9 mouse cellular contexts compared by ENCODE assay signal in the genomic region with DNA sequence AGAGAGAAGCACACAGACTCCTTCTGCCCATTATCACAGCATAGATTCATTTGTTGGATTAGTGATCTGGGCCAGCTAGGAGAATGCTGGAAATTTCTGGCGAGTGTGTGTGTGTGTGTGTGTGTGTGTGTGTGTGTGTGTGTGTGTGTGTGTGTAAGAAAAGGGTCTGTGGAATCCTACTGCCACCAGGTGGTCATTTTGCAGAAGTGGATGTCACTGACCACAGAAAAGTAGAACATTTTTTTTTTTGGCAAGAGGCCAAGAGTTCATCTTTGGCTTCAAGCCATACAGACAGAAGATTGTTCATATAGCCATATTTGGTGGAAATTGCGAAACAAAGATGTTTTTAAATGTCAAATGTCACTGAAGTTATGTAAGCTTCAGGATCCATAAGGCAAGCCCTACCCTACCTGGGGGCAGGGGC. TPM values are rescaled to one million over a fixed set of nuclear protein-coding genes. Genes with fewer than 3 reads are reported as not detected.
A peak's percentile ranks its signal among the peaks of the same experiment; 100 is the strongest.
DNase-seq lines count a peak whose midpoint lies in the region; ATAC-seq lines count a peak whose summit lies in the region.
"Had no signal": no experiment of that assay in that cellular context is flagged by ENCODE, and none has a peak within 500 bp of the region (broad histone marks: within the 10 kb centered on the region; RNA-seq: fewer than 3 reads in every experiment).

No protein-coding gene starts in this region.

- H3K9ac ChIP-seq in hindbrain, embryonic 12.5 days, result no peak overlapping the region
- no peak overlapping the region for H3K9ac ChIP-seq in embryonic facial prominence, embryonic 14.5 days (ENCODE audit: low read depth, low read length)
- H3K9ac ChIP-seq in intestine, embryonic 16.5 days (ENCODE audit: low read depth, low read length), result no peak overlapping the region
- H3K9ac ChIP-seq: stomach, embryonic 15.5 days had no signal

- no peaks in the 10 kb centered on the region for H3K9me3 ChIP-seq in hindbrain, embryonic 10.5 days
- H3K9me3 ChIP-seq in hindbrain, embryonic 12.5 days (replicated peaks), result no peaks in the 10 kb centered on the region
- H3K9me3 ChIP-seq in embryonic facial prominence, embryonic 14.5 days (ENCODE audit: control insufficient read depth, low read length), result no peaks in the 10 kb centered on the region
- no peaks in the 10 kb centered on the region for H3K9me3 ChIP-seq in intestine, embryonic 16.5 days (ENCODE audit: control insufficient read depth, low read length)
- H3K9me3 ChIP-seq: stomach, embryonic 15.5 days had no signal

- DNase-seq in hindbrain, embryonic 10.5 days (ENCODE audit: low spot score), result peak; percentile 66
- peak; percentile 95 for DNase-seq in 416B (ENCODE audit: low read depth)
- peak; percentile 50 for DNase-seq in T-cell, adult 2 months (ENCODE audit: low spot score)
- DNase-seq in embryonic facial prominence, embryonic 14.5 days (ENCODE audit: low spot score), result peak; percentile 89
- DNase-seq in lung, postnatal 14 days, result peak; percentile 67
- peak; percentile 83 for DNase-seq in skeletal muscle tissue, adult 2 months (ENCODE audit: low read depth, low spot score)

- H3K4me3 ChIP-seq in hindbrain, embryonic 10.5 days, result no peak overlapping the region
- no peak overlapping the region for H3K4me3 ChIP-seq in hindbrain, embryonic 12.5 days
- no peak overlapping the region for H3K4me3 ChIP-seq in embryonic facial prominence, embryonic 14.5 days (ENCODE audit: low read depth, low read length)
- H3K4me3 ChIP-seq in intestine, embryonic 16.5 days (ENCODE audit: low read length), result no peak overlapping the region
- H3K4me3 ChIP-seq: stomach, embryonic 15.5 days had no signal

- H3K27ac ChIP-seq in hindbrain, embryonic 10.5 days, result no peak overlapping the region
- H3K27ac ChIP-seq in hindbrain, embryonic 12.5 days, result no peak overlapping the region
- H3K27ac ChIP-seq in embryonic facial prominence, embryonic 14.5 days (replicated peaks; ENCODE audit: low read depth, low read length), result no peak overlapping the region
- no peak overlapping the region for H3K27ac ChIP-seq in intestine, embryonic 16.5 days (ENCODE audit: low read length)
- H3K27ac ChIP-seq: stomach, embryonic 15.5 days had no signal

- no peaks in the 10 kb centered on the region for H3K36me3 ChIP-seq in hindbrain, embryonic 10.5 days
- no peaks in the 10 kb centered on the region for H3K36me3 ChIP-seq in hindbrain, embryonic 12.5 days
- H3K36me3 ChIP-seq in embryonic facial prominence, embryonic 14.5 days (ENCODE audit: control insufficient read depth, insufficient read depth, low read length), result no peaks in the 10 kb centered on the region
- H3K36me3 ChIP-seq in intestine, embryonic 16.5 days (ENCODE audit: control insufficient read depth, insufficient read depth, low read length), result no peaks in the 10 kb centered on the region
- H3K36me3 ChIP-seq: stomach, embryonic 15.5 days had no signal

- 8% methylated on average over 2 of the region's 2 CpGs for WGBS in hindbrain, embryonic 10.5 days
- 7% methylated on average over 2 of the region's 2 CpGs for WGBS in hindbrain, embryonic 12.5 days
- 3% methylated on average over 2 of the region's 2 CpGs for WGBS in embryonic facial prominence, embryonic 14.5 days
- WGBS in intestine, embryonic 16.5 days, result 5% methylated on average over 2 of the region's 2 CpGs

- no peak overlapping the region for H3K4me2 ChIP-seq in hindbrain, embryonic 12.5 days (replicated peaks)
- no peak overlapping the region for H3K4me2 ChIP-seq in embryonic facial prominence, embryonic 14.5 days (ENCODE audit: low read depth, low read length)
- H3K4me2 ChIP-seq in intestine, embryonic 16.5 days (ENCODE audit: low read depth, low read length), result no peak overlapping the region
- H3K4me2 ChIP-seq: stomach, embryonic 15.5 days had no signal

- ATAC-seq in hindbrain, embryonic 12.5 days (ENCODE audit: low FRiP score), result no peak
- no peak for ATAC-seq in embryonic facial prominence, embryonic 14.5 days (ENCODE audit: low read depth)
- peak; percentile 30; the same call in 1 of the 2 replicates for ATAC-seq in intestine, embryonic 16.5 days

- peaks cover 44% of the 10 kb centered on the region for H3K4me1 ChIP-seq in hindbrain, embryonic 10.5 days (replicated peaks)
- peaks cover 19% of the 10 kb centered on the region for H3K4me1 ChIP-seq in hindbrain, embryonic 12.5 days
- peaks cover 14% of the 10 kb centered on the region for H3K4me1 ChIP-seq in embryonic facial prominence, embryonic 14.5 days (ENCODE audit: control insufficient read depth, insufficient read depth, low read length)
- H3K4me1 ChIP-seq in intestine, embryonic 16.5 days (ENCODE audit: control insufficient read depth, insufficient read depth, low read length), result peaks cover 28% of the 10 kb centered on the region

- peaks cover 46% of the 10 kb centered on the region for H3K27me3 ChIP-seq in hindbrain, embryonic 10.5 days (ENCODE audit: insufficient read depth, poor library complexity, severe bottlenecking)
- peaks cover 32% of the 10 kb centered on the region for H3K27me3 ChIP-seq in hindbrain, embryonic 12.5 days
- H3K27me3 ChIP-seq in embryonic facial prominence, embryonic 14.5 days (replicated peaks; ENCODE audit: control insufficient read depth, insufficient read depth, low read length), result peaks cover 26% of the 10 kb centered on the region
- peaks cover 9% of the 10 kb centered on the region for H3K27me3 ChIP-seq in intestine, embryonic 16.5 days (replicated peaks; ENCODE audit: control insufficient read depth, insufficient read depth, low read length)

RNA-seq across cellular contexts. Expression of gene Mrps23, which starts 7.0 kb away (rescaled TPM):
- polyA plus RNA-seq in hindbrain, embryonic 10.5 days (2016; fragmentation: Nextera tagmentation; extraction: Ambion mirVana), result 72.2 and 74.1 TPM in 2 replicates
- polyA plus RNA-seq in hindbrain, embryonic 12.5 days (2016; fragmentation: Nextera tagmentation; extraction: Ambion mirVana), result 57.4 and 66.8 TPM in 2 replicates
- polyA plus RNA-seq in embryonic facial prominence, embryonic 14.5 days (2014; fragmentation: Nextera tagmentation; extraction: Ambion mirVana), result 55.6 and 59.4 TPM in 2 replicates
- polyA plus RNA-seq in intestine, embryonic 16.5 days (2015; fragmentation: Nextera tagmentation; extraction: Ambion mirVana), result 56.3 and 63.9 TPM in 2 replicates
